Mouse (Mus musculus) liver, embryonic 14.5 days (tissue): ENCODE measurements around the gene Tapbp. TPM values are rescaled to one million over a fixed set of nuclear protein-coding genes. Genes with fewer than 3 reads are reported as not detected.
"Not testable (repeated sequence)": the region's sequence is repeated elsewhere in the genome, so short reads cannot be mapped to it uniquely, and the experiment has no call there.

Experiments used
- ATAC-seq: fragments of 200-750 bp; cut with Nextera tagmentation; 2 replicates; pipeline ENCODE4 v1.8.0; 2017; ENCODE audit warnings: moderate number of reproducible peaks, mild to moderate bottlenecking, moderate library complexity; ENCODE audit not compliant: insufficient read depth
- DNase-seq, 3 experiments: peaks; one replicate each; pipeline ENCODE4 v3.0.0-alpha.2; 2012 to 2013; ENCODE audit warnings: low read depth in 3 of 3, low spot score in 3 of 3
- H3K27ac ChIP-seq: fragments of 300-500 bp; sonication (generic); 2 replicates; pipeline ENCODE4 v1.5.1; 2014; ENCODE audit warnings: moderate library complexity, mild to moderate bottlenecking, control low read depth, inconsistent platforms
- H3K27me3 ChIP-seq: fragments of 300-500 bp; sonication (generic); 2 replicates; pipeline ENCODE4 v1.6.1; 2014; ENCODE audit warnings: mild to moderate bottlenecking, low read length, moderate library complexity; ENCODE audit not compliant: control insufficient read depth, insufficient read depth
- H3K36me3 ChIP-seq: fragments of 300-500 bp; sonication (generic); replicated peaks from 2 replicates; pipeline ENCODE4 v1.6.1; 2014; ENCODE audit warnings: low read depth; ENCODE audit not compliant: control insufficient read depth, insufficient read depth
- H3K4me1 ChIP-seq, 2 experiments: fragments of 200-500 bp in 1 of 2; fragments of 300-500 bp in 1 of 2; sonication (generic) in 1 of 2; replicated peaks; 2 replicates each; pipeline ENCODE4 v1.6.1; 2012 to 2014; ENCODE audit warnings: antibody characterized with exemption in 1 of 2, inconsistent platforms in 1 of 2, low read length in 1 of 2; ENCODE audit not compliant: control insufficient read depth in 2 of 2, insufficient read depth in 2 of 2
- H3K4me2 ChIP-seq: fragments of 300-500 bp; sonication (generic); 2 replicates; pipeline ENCODE4 v1.6.1; 2014; ENCODE audit warnings: low read depth, mild to moderate bottlenecking, control low read depth, moderate library complexity
- H3K4me3 ChIP-seq, 2 experiments: fragments of 200-500 bp in 1 of 2; fragments of 300-500 bp in 1 of 2; sonication (generic) in 1 of 2; 2 replicates each; pipeline ENCODE4 v1.5.1; 2012 to 2014; ENCODE audit warnings: low read depth in 2 of 2, low read length in 2 of 2, mild to moderate bottlenecking in 2 of 2, control low read depth in 1 of 2, inconsistent platforms in 1 of 2, moderate library complexity in 1 of 2; ENCODE audit not compliant: insufficient read depth in 1 of 2
- H3K9ac ChIP-seq: fragments of 300-500 bp; sonication (generic); replicated peaks from 2 replicates; pipeline ENCODE4 v1.6.1; 2014; ENCODE audit warnings: mild to moderate bottlenecking, control low read depth, moderate library complexity
- H3K9me3 ChIP-seq: fragments of 300-500 bp; sonication (generic); 2 replicates; pipeline ENCODE4 v1.6.1; 2016; ENCODE audit warnings: low read length, mixed read lengths; ENCODE audit not compliant: control insufficient read depth
- CTCF ChIP-seq: IDR thresholded peaks from 2 replicates; pipeline ENCODE4 v1.5.1; 2016; ENCODE audit warnings: antibody characterized with exemption, low read depth, control low read depth
- EP300 ChIP-seq: IDR thresholded peaks from 2 replicates; pipeline ENCODE4 v1.6.1; 2016; ENCODE audit warnings: antibody characterized with exemption, low read depth
- WGBS: fragments of 180-500 bp; shearing (Covaris S2); extraction: QIAGEN DNeasy Blood & Tissue Kit; methylation state at CpG from one replicate; pipeline ENCODE4 v1.1.7; 2014; ENCODE audit not compliant: insufficient replicate concordance; 5-methylcytosine and 5-hydroxymethylcytosine counted together
- polyA plus RNA-seq, 2 experiments: library from polyadenylated mRNA; depleted of rRNA in 1 of 2; stranded (reverse) in 1 of 2; unstranded in 1 of 2; fragments of >200 nt; fragmentation: Nextera tagmentation in 1 of 2; extraction: Ambion mirVana in 1 of 2; gene quantifications; 2 replicates each; pipeline versions ENCODE4 v1.2.1 to v1.2.3; 2012 to 2014

Gene Tapbp
- polyA plus RNA-seq, 2 experiments, result 10.6 to 24.0 TPM

DNA sequence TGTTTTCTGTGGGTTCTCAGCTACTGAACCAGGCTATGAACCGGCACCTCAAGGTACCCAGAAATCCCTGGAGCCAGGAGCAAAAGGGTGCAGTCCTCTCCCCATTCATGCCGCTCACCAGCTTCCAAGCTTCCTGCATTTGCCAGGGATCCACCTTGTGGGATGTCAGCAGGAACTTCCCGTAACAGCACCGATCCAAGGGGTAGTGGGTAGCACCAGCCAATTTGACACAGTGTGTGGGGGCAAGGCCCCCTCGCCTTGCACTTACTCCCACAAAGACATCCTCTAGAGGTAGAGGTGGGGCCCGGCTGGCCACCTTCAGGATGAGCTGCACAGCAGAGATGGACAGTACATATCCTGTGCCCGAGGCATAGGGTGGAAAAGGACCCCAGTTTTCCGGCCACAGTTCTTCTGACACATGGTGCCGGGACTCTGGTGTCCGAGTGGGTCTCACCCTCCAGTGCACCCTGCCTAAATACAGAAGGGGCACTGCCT lies 34.5 kb downstream of the Tapbp start:
- H3K4me1 ChIP-seq, result peaks cover 10 to 17% of the 10 kb centered on the region in 2 experiments
- H3K27ac ChIP-seq, result no peak overlapping the region
- DNase-seq (no peak), ATAC-seq (no peak)
- H3K27me3 ChIP-seq, result no peaks in the 10 kb centered on the region
- H3K9me3 ChIP-seq, result no peaks in the 10 kb centered on the region
- H3K9ac ChIP-seq, result no peak overlapping the region; the same call in 1 of the 2 replicates
- H3K4me2 ChIP-seq, result peak overlapping the region; percentile 89
- TF ChIP-seq CTCF (no peak), EP300 (no peak)
- peaks cover 29% of the 10 kb centered on the region for H3K36me3 ChIP-seq
- peak overlapping the region in 1 of 2 experiments; percentile 50; a peak in 1 of 4 replicates for H3K4me3 ChIP-seq
- 76% methylated on average over 10 of the region's 10 CpGs for whole genome bisulfite sequencing

DNA sequence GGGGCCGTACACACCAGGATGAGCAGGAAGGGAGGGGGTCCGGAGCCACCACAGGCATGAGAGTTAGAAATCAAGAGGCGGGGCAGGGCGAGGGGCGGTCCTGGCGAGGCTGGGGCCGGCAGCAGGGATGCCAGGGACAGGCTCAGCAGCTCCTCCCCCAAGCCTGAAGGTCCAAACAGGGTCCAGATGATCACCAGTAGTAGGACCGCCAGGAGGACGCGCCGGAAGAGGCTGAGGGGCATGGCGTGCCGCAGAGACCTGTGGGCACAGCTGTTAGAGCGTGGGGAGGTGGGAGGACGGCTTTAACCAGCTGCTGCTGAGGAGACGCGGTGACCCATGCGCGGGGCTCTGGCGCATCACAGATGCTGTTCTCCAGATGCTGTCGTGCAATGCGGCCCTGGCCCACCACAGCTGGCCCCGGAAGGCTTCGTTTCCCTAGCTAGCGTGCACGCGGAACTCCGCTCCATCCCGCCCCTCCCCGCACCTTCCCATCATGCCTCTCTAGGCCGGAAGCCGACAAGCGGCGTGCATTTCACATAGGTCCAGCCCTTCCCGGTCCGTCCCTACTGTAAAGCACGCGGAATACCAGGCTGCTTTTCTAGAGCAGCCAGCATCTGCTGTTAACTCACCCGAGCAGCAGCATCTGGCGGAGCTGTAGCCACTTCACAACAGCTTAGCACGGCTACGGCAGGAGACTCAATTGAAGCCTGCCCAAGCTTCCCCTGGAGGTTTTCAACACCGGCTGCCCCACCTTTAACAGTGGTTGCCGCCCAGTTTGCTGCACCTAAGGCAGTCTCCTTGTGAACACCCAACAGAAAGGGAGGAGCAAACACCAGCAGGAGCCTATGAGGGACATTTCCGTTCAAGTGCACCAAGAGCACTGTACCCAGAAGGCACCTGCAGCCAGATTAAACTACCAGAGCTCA lies 35.6 kb downstream of the Tapbp start, which contains the start of gene B3galt4:
TSS of gene B3galt4 (minus strand) at position 468 of the 926 bp plus-strand sequence.
- under 1% methylated on average over 45 of the region's 45 CpGs for WGBS
- Histone ChIP-seq H3K4me1 (peaks cover 10 to 17% of the 10 kb centered on the region in 2 experiments), H3K9me3 (no peaks in the 10 kb centered on the region), H3K4me2 (peak within 1 kb of the TSS; percentile 89), H3K4me3 (peak within 1 kb of the TSS; percentile 36 to 50), H3K27me3 (no peaks in the 10 kb centered on the region), H3K36me3 (peaks cover 29% of the 10 kb centered on the region), H3K9ac (peak within 1 kb of the TSS; percentile 60), H3K27ac (peak within 1 kb of the TSS; percentile 46)
- TF ChIP-seq CTCF (peak; percentile 24; the same call in 1 of the 2 replicates), EP300 (peak; percentile 32)
- ATAC-seq, result peak; percentile 71
- DNase-seq, result peak; percentile 71 to 82 (median 71)

DNA sequence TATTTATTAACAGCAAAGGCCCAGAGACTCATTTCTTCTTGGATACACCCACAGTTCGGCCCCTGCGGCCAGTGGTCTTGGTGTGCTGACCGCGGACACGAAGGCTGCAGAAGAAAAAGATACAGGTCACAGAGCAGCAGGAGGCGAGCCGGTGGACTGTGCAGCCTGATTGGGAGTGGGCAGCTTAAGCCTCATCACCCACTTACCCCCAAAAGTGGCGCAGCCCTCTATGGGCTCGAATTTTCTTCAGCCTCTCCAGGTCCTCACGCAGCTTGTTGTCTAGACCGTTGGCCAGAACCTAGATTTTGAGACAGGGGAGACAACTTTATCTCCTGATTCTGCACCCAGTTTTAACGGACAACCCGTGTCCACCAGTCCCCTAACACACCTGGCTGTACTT lies 36.3 kb downstream of the Tapbp start:
- H3K9me3 ChIP-seq, ATAC-seq, DNase-seq, H3K27me3 ChIP-seq: not testable (repeated sequence)
- peaks cover 29% of the 10 kb centered on the region for H3K36me3 ChIP-seq
- H3K9ac ChIP-seq, result 0 out of 2 replicates have a peak overlapping the region, but pooled peaks have one; percentile 28
- H3K4me3 ChIP-seq, result peak overlapping the region; percentile 1 to 50; a peak in 3 of 4 replicates
- WGBS, result 58% methylated on average over 13 of the region's 13 CpGs
- peak overlapping the region; percentile 46 for H3K27ac ChIP-seq
- H3K4me1 ChIP-seq, result peaks cover 17 to 20% of the 10 kb centered on the region in 2 experiments
- H3K4me2 ChIP-seq, result peak overlapping the region; percentile 89

DNA sequence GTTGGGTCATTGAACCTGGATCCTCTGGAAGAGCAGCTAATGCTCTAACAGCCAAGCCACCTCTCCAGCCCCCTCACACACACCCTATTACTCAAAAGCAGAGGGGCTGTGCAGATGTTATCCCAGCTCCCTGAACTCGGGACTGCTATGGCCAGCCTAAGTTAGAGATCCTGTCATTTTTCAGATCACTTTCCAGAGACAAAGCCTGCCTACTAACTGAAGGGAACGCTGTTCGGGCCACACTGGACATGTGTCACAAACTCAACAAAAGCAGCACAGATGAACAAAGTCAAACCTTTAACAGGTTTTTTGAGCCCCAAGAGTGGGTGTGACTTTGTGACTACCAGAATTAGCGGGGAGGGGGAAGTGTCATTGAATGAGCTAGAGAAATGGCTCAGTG lies 37.2 kb downstream of the Tapbp start:
- H3K4me3 ChIP-seq, result peak overlapping the region; percentile 70 to 82; a peak in 3 of 4 replicates
- H3K36me3 ChIP-seq, result peaks cover 29% of the 10 kb centered on the region
- WGBS, result 59% methylated on average over 4 of the region's 4 CpGs

DNA sequence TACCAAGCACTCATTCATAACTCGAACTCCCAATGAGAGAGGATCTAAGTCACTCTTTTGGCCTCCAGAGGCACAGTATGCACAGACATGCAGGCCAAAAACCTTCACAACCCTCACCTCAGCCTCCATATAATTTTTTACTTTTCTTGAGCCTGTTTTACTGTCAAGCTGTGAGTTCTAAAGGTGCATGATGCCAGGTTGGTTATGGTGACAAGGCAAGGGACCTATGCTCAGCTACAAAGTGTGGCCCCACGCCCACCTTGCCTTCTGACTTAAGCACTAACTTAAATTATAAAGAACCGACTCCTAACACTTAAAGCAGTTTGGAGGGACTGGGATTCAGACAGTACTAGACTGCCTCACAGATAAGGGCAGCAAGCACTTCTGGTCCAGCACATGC lies 37.6 kb downstream of the Tapbp start:
- H3K4me3 ChIP-seq, result peak overlapping the region; percentile 70 to 82; a peak in 3 of 4 replicates
- TF ChIP-seq EP300, result no peak
- TF ChIP-seq CTCF, result no peak
- H3K27ac ChIP-seq, result peak overlapping the region; percentile 59
- ATAC-seq (no peak), DNase-seq (no peak)
- no peaks in the 10 kb centered on the region for H3K9me3 ChIP-seq
- peaks cover 18 to 20% of the 10 kb centered on the region in 2 experiments for H3K4me1 ChIP-seq
- H3K4me2 ChIP-seq, result peak overlapping the region; percentile 89
- H3K27me3 ChIP-seq, result no peaks in the 10 kb centered on the region
- H3K36me3 ChIP-seq, result peaks cover 29% of the 10 kb centered on the region
- peak overlapping the region; percentile 86 for H3K9ac ChIP-seq
- WGBS, result 49% methylated on average over 3 of the region's 3 CpGs

More for the DNA sequence above, 37.2 kb downstream of the Tapbp start:
- no peak for TF ChIP-seq CTCF
- TF ChIP-seq EP300, result no peak
- Histone ChIP-seq H3K9me3 (no peaks in the 10 kb centered on the region), H3K27me3 (no peaks in the 10 kb centered on the region), H3K9ac (peak overlapping the region; percentile 86), H3K27ac (peak overlapping the region; percentile 59), H3K4me2 (peak overlapping the region; percentile 89), H3K4me1 (peaks cover 18 to 20% of the 10 kb centered on the region in 2 experiments)
- ATAC-seq, result no peak
- no peak for DNase-seq
